Comparison of ENCODE assay signal across 8 mouse cellular contexts in the genomic region with DNA sequence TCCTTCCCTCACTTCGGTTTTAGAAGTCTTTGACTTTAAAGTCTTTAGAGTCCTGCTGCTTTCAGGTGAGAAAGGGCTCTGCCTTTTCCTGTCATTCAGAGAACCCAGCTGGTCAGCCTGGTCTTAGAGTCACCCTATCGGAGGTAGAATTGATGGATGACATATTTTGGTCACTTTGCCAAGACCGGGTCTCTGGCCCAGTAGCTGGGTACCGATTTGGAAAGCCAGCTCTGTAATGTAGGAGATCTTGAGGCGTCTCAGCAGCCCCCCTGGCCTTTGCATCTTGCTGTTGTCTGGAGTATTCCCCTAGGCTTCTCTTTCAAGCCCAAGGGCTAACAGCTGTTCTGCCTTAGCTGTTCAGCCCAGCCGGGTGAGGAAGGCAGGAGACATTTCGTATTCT. TPM values are rescaled to one million over a fixed set of nuclear protein-coding genes. Genes with fewer than 3 reads are reported as not detected.
DNase-seq lines count a peak whose midpoint lies in the region; ATAC-seq and TF ChIP-seq lines count a peak whose summit lies in the region.

No protein-coding gene starts in this region.

- intact Hi-C loops in gastrocnemius, postnatal 36 days (cut with DNase I) = no loop called here

- peak overlapping the region; percentile 74 for H3K9ac ChIP-seq in lung, embryonic 16.5 days (ENCODE audit: low read length)
- H3K9ac ChIP-seq in hindbrain, embryonic 16.5 days (ENCODE audit: low read depth, low read length) = peak overlapping the region; percentile 75

- peak overlapping the region; percentile 93 for H3K4me2 ChIP-seq in lung, embryonic 16.5 days (ENCODE audit: low read depth, low read length)
- peak overlapping the region; percentile 97 for H3K4me2 ChIP-seq in hindbrain, embryonic 16.5 days (ENCODE audit: low read length)

- no peaks in the 10 kb centered on the region for H3K36me3 ChIP-seq in lung, embryonic 16.5 days (ENCODE audit: control insufficient read depth, insufficient read depth, low read length)
- H3K36me3 ChIP-seq in hindbrain, embryonic 16.5 days (ENCODE audit: control insufficient read depth, insufficient read depth, low read length) = no peaks in the 10 kb centered on the region
- H3K36me3 ChIP-seq in midbrain, embryonic 10.5 days = no peaks in the 10 kb centered on the region

- 12% methylated on average over 7 of the region's 7 CpGs for WGBS in lung, embryonic 16.5 days
- WGBS in hindbrain, embryonic 16.5 days = 13% methylated on average over 7 of the region's 7 CpGs
- 18% methylated on average over 7 of the region's 7 CpGs for WGBS in midbrain, embryonic 10.5 days

- no peak overlapping the region; the same call in 1 of the 2 replicates for H3K27ac ChIP-seq in lung, embryonic 16.5 days (ENCODE audit: low read length)
- no peak overlapping the region for H3K27ac ChIP-seq in cortical plate, adult 2 months (ENCODE audit: insufficient read depth, low read length)
- no peak overlapping the region for H3K27ac ChIP-seq in hindbrain, embryonic 16.5 days (ENCODE audit: low read depth, low read length)
- H3K27ac ChIP-seq in midbrain, embryonic 10.5 days (replicated peaks) = no peak overlapping the region

- ATAC-seq in lung, embryonic 16.5 days (ENCODE audit: low read depth) = no peak
- ATAC-seq in hindbrain, embryonic 16.5 days = no peak

- peak overlapping the region; percentile 61 for H3K4me3 ChIP-seq in lung, embryonic 16.5 days (ENCODE audit: low read length)
- H3K4me3 ChIP-seq in cortical plate, adult 2 months (ENCODE audit: insufficient read depth, low read length) = peak overlapping the region; percentile 47
- H3K4me3 ChIP-seq in hindbrain, embryonic 16.5 days (ENCODE audit: low read length) = peak overlapping the region; percentile 55
- H3K4me3 ChIP-seq in midbrain, embryonic 10.5 days = peak overlapping the region; percentile 60

- no peak for DNase-seq in lung, postnatal 14 days
- DNase-seq in midbrain, embryonic 10.5 days (ENCODE audit: low spot score) = no peak
- no peak for DNase-seq in natural killer cell, adult 2 months (ENCODE audit: low spot score in 2 of 2)
- DNase-seq in gastrocnemius, postnatal 36 days = no peak
- no peak for DNase-seq in c-Kit-positive CD71-positive TER-119-positive erythroid progenitor cells, embryonic 14.5 days (ENCODE audit: low spot score)

- H3K27me3 ChIP-seq in lung, embryonic 16.5 days (ENCODE audit: control insufficient read depth, insufficient read depth, low read depth, low read length) = no peaks in the 10 kb centered on the region
- H3K27me3 ChIP-seq in hindbrain, embryonic 16.5 days (replicated peaks; ENCODE audit: control insufficient read depth, insufficient read depth, low read length) = no peaks in the 10 kb centered on the region
- peaks cover 11% of the 10 kb centered on the region for H3K27me3 ChIP-seq in midbrain, embryonic 10.5 days (ENCODE audit: low read depth, poor library complexity, severe bottlenecking)

- TF ChIP-seq CTCF in cortical plate, adult 2 months (IDR thresholded peaks at IDR 0.05; ENCODE audit: extremely low read depth, insufficient read depth, low read length) = no peak

- peaks cover 22% of the 10 kb centered on the region for H3K4me1 ChIP-seq in lung, embryonic 16.5 days (replicated peaks; ENCODE audit: control insufficient read depth, insufficient read depth, low read length)
- H3K4me1 ChIP-seq in cortical plate, adult 2 months (ENCODE audit: control insufficient read depth, insufficient read depth, low read length) = no peaks in the 10 kb centered on the region; the same call in 1 of the 2 replicates
- peaks cover 8% of the 10 kb centered on the region for H3K4me1 ChIP-seq in hindbrain, embryonic 16.5 days (ENCODE audit: control insufficient read depth, insufficient read depth, low read depth, low read length)
- peaks cover 36% of the 10 kb centered on the region for H3K4me1 ChIP-seq in midbrain, embryonic 10.5 days

- H3K9me3 ChIP-seq in lung, embryonic 16.5 days (ENCODE audit: control insufficient read depth, low read length) = no peaks in the 10 kb centered on the region
- no peaks in the 10 kb centered on the region for H3K9me3 ChIP-seq in hindbrain, embryonic 16.5 days (ENCODE audit: control insufficient read depth, low read length)
- H3K9me3 ChIP-seq in midbrain, embryonic 10.5 days (replicated peaks) = no peaks in the 10 kb centered on the region

- TF ChIP-seq POLR2A in cortical plate, adult 2 months (IDR thresholded peaks at IDR 0.05; ENCODE audit: extremely low read depth, insufficient read depth, low read length) = no peak

RNA-seq across cellular contexts. Expression of gene Rab27a, which starts 0.6 kb away (rescaled TPM):
- 11.1 and 13.2 TPM in 2 replicates for polyA plus RNA-seq in lung, embryonic 16.5 days (2015; fragmentation: Nextera tagmentation; extraction: Ambion mirVana)
- 2.8 and 3.0 TPM in 2 replicates for polyA plus RNA-seq in cortical plate, adult 2 months (2012; rRNA removed)
- 3.8 and 4.6 TPM in 2 replicates for polyA plus RNA-seq in hindbrain, embryonic 16.5 days (2015; fragmentation: Nextera tagmentation; extraction: Ambion mirVana)
- polyA plus RNA-seq in midbrain, embryonic 10.5 days (2016; fragmentation: Nextera tagmentation; extraction: Ambion mirVana) = 1.6 and 1.9 TPM in 2 replicates
- 1 to 10 TPM; 1.4 to 1.8 TPM for total RNA-seq in gastrocnemius, postnatal 36 days (2021)

RNA-seq across cellular contexts. Expression of gene Pigb, which starts 5.0 kb away (rescaled TPM):
- 12.1 and 14.7 TPM in 2 replicates for polyA plus RNA-seq in lung, embryonic 16.5 days (2015; fragmentation: Nextera tagmentation; extraction: Ambion mirVana)
- polyA plus RNA-seq in cortical plate, adult 2 months (2012; rRNA removed) = 17.0 and 20.1 TPM in 2 replicates
- polyA plus RNA-seq in hindbrain, embryonic 16.5 days (2015; fragmentation: Nextera tagmentation; extraction: Ambion mirVana) = 14.6 and 17.3 TPM in 2 replicates
- 12.8 and 14.2 TPM in 2 replicates for polyA plus RNA-seq in midbrain, embryonic 10.5 days (2016; fragmentation: Nextera tagmentation; extraction: Ambion mirVana)
- 1 to 10 TPM; 3.2 to 4.3 TPM for total RNA-seq in gastrocnemius, postnatal 36 days (2021)

RNA-seq across cellular contexts. Expression of gene Khdc3, which starts 56.4 kb away (rescaled TPM):
- 0.15 TPM in 1 of 2 replicates, not detected in the other for polyA plus RNA-seq in lung, embryonic 16.5 days (2015; fragmentation: Nextera tagmentation; extraction: Ambion mirVana)
- polyA plus RNA-seq in cortical plate, adult 2 months (2012; rRNA removed) = 0.27 and 0.40 TPM in 2 replicates
- polyA plus RNA-seq in hindbrain, embryonic 16.5 days (2015; fragmentation: Nextera tagmentation; extraction: Ambion mirVana) = 0.12 and 0.24 TPM in 2 replicates
- not detected in 2 replicates for polyA plus RNA-seq in midbrain, embryonic 10.5 days (2016; fragmentation: Nextera tagmentation; extraction: Ambion mirVana)
- total RNA-seq in gastrocnemius, postnatal 36 days (2021) = not detected

RNA-seq across cellular contexts. Expression of gene Gm20509, which starts 57.1 kb away (rescaled TPM):
- polyA plus RNA-seq in lung, embryonic 16.5 days (2015; fragmentation: Nextera tagmentation; extraction: Ambion mirVana) = not detected in 2 replicates
- polyA plus RNA-seq in cortical plate, adult 2 months (2012; rRNA removed) = not detected in 2 replicates
- not detected in 2 replicates for polyA plus RNA-seq in hindbrain, embryonic 16.5 days (2015; fragmentation: Nextera tagmentation; extraction: Ambion mirVana)
- not detected in 2 replicates for polyA plus RNA-seq in midbrain, embryonic 10.5 days (2016; fragmentation: Nextera tagmentation; extraction: Ambion mirVana)
- total RNA-seq in gastrocnemius, postnatal 36 days (2021) = not detected

RNA-seq across cellular contexts. Expression of gene Ccpg1, which starts 60.0 kb away (rescaled TPM):
- polyA plus RNA-seq in lung, embryonic 16.5 days (2015; fragmentation: Nextera tagmentation; extraction: Ambion mirVana) = 38.5 and 39.4 TPM in 2 replicates
- polyA plus RNA-seq in cortical plate, adult 2 months (2012; rRNA removed) = 70.8 and 81.8 TPM in 2 replicates
- polyA plus RNA-seq in hindbrain, embryonic 16.5 days (2015; fragmentation: Nextera tagmentation; extraction: Ambion mirVana) = 49.6 and 50.7 TPM in 2 replicates
- polyA plus RNA-seq in midbrain, embryonic 10.5 days (2016; fragmentation: Nextera tagmentation; extraction: Ambion mirVana) = 18.0 and 23.0 TPM in 2 replicates
- total RNA-seq in gastrocnemius, postnatal 36 days (2021) = 10 to 100 TPM; 52.8 to 65.1 TPM
